Mouse (Mus musculus) MEL (cell line): ENCODE data around the gene Pspc1. TPM values are rescaled to one million over a fixed set of nuclear protein-coding genes. Genes with fewer than 3 reads are reported as not detected.

Source experiments
- polyA plus RNA-seq, 2 experiments: library from polyadenylated mRNA; stranded (reverse) in 1 of 2; unstranded in 1 of 2; fragments of >175 nt in 1 of 2; fragments of >200 nt in 1 of 2; gene quantifications; 2 replicates each; pipeline versions ENCODE4 v1.2.1 to v1.2.4; 2012; ENCODE audit warnings: low replicate concordance in 2 of 2, low read depth in 1 of 2; ENCODE audit not compliant: insufficient read length in 2 of 2, insufficient read depth in 1 of 2, missing spikeins in 1 of 2
- total RNA-seq: library from RNA; depleted of rRNA; stranded (reverse); fragments of 300-350 nt; gene quantifications from 2 replicates; pipeline ENCODE4 v1.2.3, GENCODE M21; 2012; rRNA removed

Pspc1 gene
- total and polyA plus RNA-seq, 3 experiments, result 36.1 to 68.2 (median 48.8) TPM

Other genes with a start within 250 kb of the Pspc1 start
- gene Cenpj, start 202.9 kb downstream of the Pspc1 start, total RNA-seq, result 2.8 and 3.2 TPM in 2 replicates
- 1 to 10 TPM in 1 of 2 experiments, not detected in 1; 7.5 TPM for gene Cenpj, start 202.9 kb downstream of the Pspc1 start, polyA plus RNA-seq
- 1.5 and 2.2 TPM in 2 replicates for gene Parp4, start 202.7 kb downstream of the Pspc1 start, total RNA-seq
- 1 to 10 TPM in 1 of 2 experiments, not detected in 1; 5.2 TPM for gene Parp4, start 202.7 kb downstream of the Pspc1 start, polyA plus RNA-seq
- gene Mphosph8, start 110.1 kb downstream of the Pspc1 start, total RNA-seq, result 13.0 and 14.1 TPM in 2 replicates
- gene Mphosph8, start 110.1 kb downstream of the Pspc1 start, polyA plus RNA-seq, result 100 to 1,000 TPM in 1 of 2 experiments, 10 to 100 TPM in 1; 27.2 to 402 TPM
- gene Zmym5, start 33.4 kb upstream of the Pspc1 start, total RNA-seq, result 6.7 and 7.5 TPM in 2 replicates
- gene Zmym5, start 33.4 kb upstream of the Pspc1 start, polyA plus RNA-seq, result 10 to 100 TPM; 13.2 to 36.5 TPM
- 9.8 and 12.2 TPM in 2 replicates for gene Zmym2, start 108.3 kb upstream of the Pspc1 start, total RNA-seq
- gene Zmym2, start 108.3 kb upstream of the Pspc1 start, polyA plus RNA-seq, result 100 to 1,000 TPM in 1 of 2 experiments, 10 to 100 TPM in 1; 27.7 to 407 TPM